8 mouse cellular contexts compared by ENCODE assay signal in the genomic region with DNA sequence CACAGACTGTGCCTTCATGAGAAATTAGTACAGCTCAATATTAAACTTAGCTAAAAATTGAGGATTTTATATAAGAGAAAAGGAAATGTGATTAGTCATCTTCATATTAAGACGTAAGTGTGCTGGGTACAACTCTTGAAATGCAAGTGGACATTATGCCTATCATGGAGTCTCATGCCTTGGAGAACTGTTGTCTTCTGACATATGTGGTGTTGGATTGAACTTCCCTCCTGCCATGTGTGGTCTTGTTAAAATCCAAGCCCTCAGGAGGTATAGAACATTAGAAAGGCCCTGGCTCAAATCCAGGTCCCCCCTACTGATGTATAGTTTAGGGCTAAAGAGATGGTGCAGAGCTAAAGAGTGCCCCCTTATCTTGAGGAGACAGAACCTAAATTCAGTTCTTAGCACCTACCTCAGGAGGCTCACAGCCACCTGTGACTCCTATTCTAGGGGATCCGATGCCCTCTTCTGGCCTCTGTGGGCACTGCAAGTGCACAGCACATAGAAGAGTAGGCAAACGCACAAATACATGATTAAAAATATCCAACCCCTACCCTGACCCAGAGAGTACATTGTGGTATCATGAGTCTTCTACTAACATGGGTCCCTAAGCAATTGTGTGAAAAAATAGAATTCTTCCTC. TPM values are rescaled to one million over a fixed set of nuclear protein-coding genes. Genes with fewer than 3 reads are reported as not detected.
A peak's percentile ranks its signal among the peaks of the same experiment; 100 is the strongest.
DNase-seq lines count a peak whose midpoint lies in the region; ATAC-seq and TF ChIP-seq lines count a peak whose summit lies in the region.

No protein-coding gene starts in this region.

- no peak overlapping the region for H3K4me3 ChIP-seq in layer of hippocampus, adult 2 months
- H3K4me3 ChIP-seq in G1E (ENCODE audit: low read depth, low read length): no peak overlapping the region
- no peak overlapping the region for H3K4me3 ChIP-seq in liver, embryonic 14.5 days (ENCODE audit: insufficient read depth in 1 of 2, low read depth in 2 of 2, low read length in 2 of 2)
- no peak overlapping the region for H3K4me3 ChIP-seq in stomach, postnatal 0 days (ENCODE audit: low read depth, low read length)
- H3K4me3 ChIP-seq in intestine, embryonic 15.5 days (replicated peaks): no peak overlapping the region

- DNase-seq in layer of hippocampus, adult 2 months (ENCODE audit: low spot score in 2 of 2): peak in 1 of 2 experiments; percentile 44
- no peak for DNase-seq in layer of hippocampus, adult 9-10 months (ENCODE audit: low spot score)
- no peak for DNase-seq in G1E (ENCODE audit: low spot score)
- peak; percentile 72 for DNase-seq in c-Kit-negative CD71-positive TER-119-positive erythroid progenitor cells, embryonic 14.5 days (ENCODE audit: low read depth, low spot score)
- no peak for DNase-seq in liver, embryonic 14.5 days (ENCODE audit: low read depth in 3 of 3, low spot score in 3 of 3)
- DNase-seq in stomach, postnatal 0 days (ENCODE audit: low spot score): peak; percentile 31

- H3K9me3 ChIP-seq in G1E (replicated peaks): no peaks in the 10 kb centered on the region
- H3K9me3 ChIP-seq in liver, embryonic 14.5 days (ENCODE audit: control insufficient read depth, low read length): no peaks in the 10 kb centered on the region
- H3K9me3 ChIP-seq in stomach, postnatal 0 days (ENCODE audit: control insufficient read depth, low read length): peaks cover 2% of the 10 kb centered on the region
- H3K9me3 ChIP-seq in intestine, embryonic 15.5 days: no peaks in the 10 kb centered on the region

- H3K4me1 ChIP-seq in G1E (ENCODE audit: insufficient read depth, low read depth, low read length): peaks cover 32% of the 10 kb centered on the region
- peaks cover 52 to 62% of the 10 kb centered on the region in 2 experiments for H3K4me1 ChIP-seq in liver, embryonic 14.5 days (replicated peaks; ENCODE audit: control insufficient read depth in 2 of 2, insufficient read depth in 2 of 2, low read length in 1 of 2)
- H3K4me1 ChIP-seq in stomach, postnatal 0 days (replicated peaks; ENCODE audit: control insufficient read depth, insufficient read depth): no peaks in the 10 kb centered on the region
- H3K4me1 ChIP-seq in intestine, embryonic 15.5 days (replicated peaks): no peaks in the 10 kb centered on the region

- peak overlapping the region; percentile 72 for H3K4me2 ChIP-seq in liver, embryonic 14.5 days (ENCODE audit: low read depth)
- no peak overlapping the region for H3K4me2 ChIP-seq in stomach, postnatal 0 days (replicated peaks; ENCODE audit: low read depth)
- no peak overlapping the region for H3K4me2 ChIP-seq in intestine, embryonic 15.5 days (replicated peaks)

- no peaks in the 10 kb centered on the region for H3K36me3 ChIP-seq in G1E (replicated peaks)
- no peaks in the 10 kb centered on the region; the same call in 1 of the 2 replicates for H3K36me3 ChIP-seq in liver, embryonic 14.5 days (replicated peaks; ENCODE audit: control insufficient read depth, insufficient read depth, low read depth)
- H3K36me3 ChIP-seq in stomach, postnatal 0 days (ENCODE audit: control insufficient read depth, insufficient read depth, low read length): peaks cover 3% of the 10 kb centered on the region; the same call in 1 of the 2 replicates
- no peaks in the 10 kb centered on the region for H3K36me3 ChIP-seq in intestine, embryonic 15.5 days

- 33% methylated on average over 3 of the region's 3 CpGs for WGBS in liver, embryonic 14.5 days (ENCODE audit: insufficient replicate concordance)
- 52% methylated on average over 3 of the region's 3 CpGs for WGBS in stomach, postnatal 0 days
- WGBS in intestine, embryonic 15.5 days: 50% methylated on average over 3 of the region's 3 CpGs

- H3K27ac ChIP-seq in layer of hippocampus, adult 2 months: no peak overlapping the region
- H3K27ac ChIP-seq in liver, embryonic 14.5 days: peak overlapping the region; percentile 96
- H3K27ac ChIP-seq in stomach, postnatal 0 days (replicated peaks): no peak overlapping the region
- no peak overlapping the region for H3K27ac ChIP-seq in intestine, embryonic 15.5 days

- TF ChIP-seq EP300 in liver, embryonic 14.5 days (IDR thresholded peaks at IDR 0.05; ENCODE audit: low read depth): peak; percentile 18; the same call in 1 of the 2 replicates
- TF ChIP-seq EP300 in stomach, postnatal 0 days (optimal IDR thresholded peaks at IDR 0.05): no peak

- TF ChIP-seq CTCF in layer of hippocampus, adult 2 months (conservative IDR thresholded peaks at IDR 0.05): peak; percentile 78
- peak; percentile 84 for TF ChIP-seq CTCF in G1E (IDR thresholded peaks at IDR 0.05; ENCODE audit: low read depth, low read length)
- TF ChIP-seq CTCF in liver, embryonic 14.5 days (IDR thresholded peaks at IDR 0.05; ENCODE audit: low read depth): peak; percentile 93
- TF ChIP-seq CTCF in stomach, postnatal 0 days (IDR thresholded peaks at IDR 0.05; ENCODE audit: low read depth): peak; percentile 76

- H3K9ac ChIP-seq in liver, embryonic 14.5 days (replicated peaks): 0 out of 2 replicates have a peak overlapping the region, but pooled peaks have one; percentile 7
- H3K9ac ChIP-seq in stomach, postnatal 0 days (ENCODE audit: low read length): no peak overlapping the region
- no peak overlapping the region for H3K9ac ChIP-seq in intestine, embryonic 15.5 days

- peaks cover 11% of the 10 kb centered on the region for H3K27me3 ChIP-seq in G1E (ENCODE audit: insufficient read depth, low read length)
- H3K27me3 ChIP-seq in liver, embryonic 14.5 days (ENCODE audit: control insufficient read depth, insufficient read depth, low read length): no peaks in the 10 kb centered on the region
- no peaks in the 10 kb centered on the region for H3K27me3 ChIP-seq in stomach, postnatal 0 days (ENCODE audit: control insufficient read depth, insufficient read depth, low read length)
- no peaks in the 10 kb centered on the region for H3K27me3 ChIP-seq in intestine, embryonic 15.5 days (replicated peaks)

- ATAC-seq in G1E (ENCODE audit: extremely low read depth, insufficient number of reproducible peaks, low FRiP score, poor library complexity, severe bottlenecking): no peak; the same call in 1 of the 2 replicates
- ATAC-seq in liver, embryonic 14.5 days (ENCODE audit: insufficient read depth): peak; percentile 56
- ATAC-seq in stomach, postnatal 0 days (ENCODE audit: low FRiP score, low TSS enrichment): no peak
- no peak for ATAC-seq in frontal cortex, adult (ENCODE audit: low TSS enrichment)
- no peak for ATAC-seq in intestine, embryonic 15.5 days

RNA-seq across cellular contexts. Expression of gene 4930523C07Rik, which starts 17.7 kb away (rescaled TPM):
- total RNA-seq in layer of hippocampus, adult 2 months (2021): 1 to 10 TPM; 2.2 to 2.3 TPM
- total RNA-seq in G1E (2014; fragmentation: Nextera tagmentation) (15.9 TPM in 1 of 2 replicates, not detected in the other), G1E (2017) (0.23 and 0.33 TPM in 2 replicates)
- polyA plus RNA-seq in G1E (2012): not detected in 2 replicates
- 4.8 and 6.5 TPM in 2 replicates for polyA plus RNA-seq in liver, embryonic 14.5 days (2012; rRNA removed)
- 18.0 and 28.1 TPM in 2 replicates for polyA plus RNA-seq in liver, embryonic 14.5 days (2014; fragmentation: Nextera tagmentation; extraction: Ambion mirVana)
- 37.7 and 40.8 TPM in 2 replicates for polyA plus RNA-seq in stomach, postnatal 0 days (2015; fragmentation: Nextera tagmentation; extraction: Ambion mirVana)
- polyA plus RNA-seq in intestine, embryonic 15.5 days (2015; fragmentation: Nextera tagmentation; extraction: Ambion mirVana): 9.6 and 10.5 TPM in 2 replicates

Comparison
In these comparisons a context has a peak if more than half of its experiments do, and no peak if none do; other contexts are left out.
1. DNase-seq: peak in c-Kit-negative CD71-positive TER-119-positive erythroid progenitor cells, embryonic 14.5 days (single experiment) and stomach, postnatal 0 days (single experiment); none in layer of hippocampus, adult 9-10 months (single experiment), G1E (single experiment) and liver, embryonic 14.5 days (0 of 3).
2. Peak in every context shown above with its lines, with median percentiles within 50 percentile points of each other: CTCF ChIP-seq.